Mouse (Mus musculus) ES-E14 (cell line): Measurements from ENCODE around the gene Dand5.

Experiments
- ZC3H11A ChIP-seq: IDR thresholded peaks from 2 replicates; pipeline ENCODE4 v1.6.1; 2012; ENCODE audit warnings: low read depth, mild to moderate bottlenecking, inconsistent platforms, low read length, borderline replicate concordance
- ZNF384 ChIP-seq: IDR thresholded peaks from 2 replicates; pipeline ENCODE4 v1.6.1; 2012; ENCODE audit warnings: low read depth, low read length, inconsistent platforms

DNA sequence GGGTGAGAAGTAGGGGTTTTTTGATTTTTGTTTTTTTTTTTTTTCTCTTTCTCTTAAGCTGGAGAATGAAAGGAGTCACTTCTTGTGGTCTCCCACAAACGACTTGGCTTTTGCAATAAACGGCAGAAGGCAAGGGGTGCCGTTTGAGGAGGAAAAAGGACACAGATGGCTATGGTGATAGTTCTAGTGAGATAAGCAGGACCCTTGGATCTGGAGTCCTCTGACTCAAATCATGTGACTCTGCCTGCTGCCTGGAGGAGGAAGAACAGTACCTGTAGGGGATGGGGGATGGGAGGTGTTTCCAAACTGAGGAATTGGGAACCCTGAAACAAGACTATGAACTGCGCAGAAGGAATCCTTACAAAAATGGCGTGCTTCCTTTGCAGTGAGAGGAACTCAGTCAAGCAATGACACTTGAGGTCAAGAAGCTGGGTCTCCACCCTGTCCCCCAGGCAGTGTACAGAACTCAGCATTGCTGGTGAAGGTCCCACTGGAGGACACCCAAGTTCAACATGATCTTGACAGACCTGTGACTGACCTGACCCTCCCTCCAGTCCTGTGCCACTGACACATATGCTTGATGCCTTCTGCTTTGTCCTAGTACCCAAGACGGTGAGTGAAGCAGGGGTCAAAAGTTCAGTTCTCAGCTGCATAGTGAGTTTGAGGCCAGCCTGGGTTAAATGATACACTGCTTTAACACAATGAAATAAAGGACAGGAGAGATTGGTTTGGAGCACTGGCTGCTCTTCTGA lies 25.2 kb upstream of the Dand5 start:
- TF ChIP-seq ZNF384 (no peak), ZC3H11A (no peak)
